Mouse (Mus musculus): ENCODE measurements around the gene Gm21994. TPM values are rescaled to one million over a fixed set of nuclear protein-coding genes. Genes with fewer than 3 reads are reported as not detected.
"Not testable (repeated sequence)": the region's sequence is repeated elsewhere in the genome, so short reads cannot be mapped to it uniquely, and the experiment has no call there.

Gm21994 gene
- polyA plus RNA-seq (2015; fragmentation: Nextera tagmentation; extraction: Ambion mirVana), result 1.2 and 1.3 TPM in 2 replicates

- 67% methylated on average over 2 of the region's 2 CpGs for WGBS
Measured at GRCm38 (mm10) chr2:150255491-150255890, at the start of gene Gm21994. Gene Gm21994, minus strand, starts transcription at chr2:150255591.

GRCm38 (mm10) chr2:150299096-150299495 is 43.7 kb upstream of the Gm21994 start:
- H3K4me2 ChIP-seq (replicated peaks; ENCODE audit: low read depth), result no peak overlapping the region
- 22% methylated on average over 1 of the region's 1 CpGs for WGBS

More at GRCm38 (mm10) chr2:150255491-150255890, at the start of gene Gm21994:
- H3K4me3 ChIP-seq (ENCODE audit: low read depth, low read length); H3K4me1 ChIP-seq (replicated peaks; ENCODE audit: control insufficient read depth, insufficient read depth, low read length); H3K9ac ChIP-seq (ENCODE audit: low read depth, low read length); H3K27me3 ChIP-seq (replicated peaks; ENCODE audit: control insufficient read depth, insufficient read depth, low read length); ATAC-seq; H3K9me3 ChIP-seq (ENCODE audit: control insufficient read depth); H3K36me3 ChIP-seq (ENCODE audit: control insufficient read depth, insufficient read depth); H3K27ac ChIP-seq (ENCODE audit: low read depth, low read length); H3K4me2 ChIP-seq (replicated peaks; ENCODE audit: low read depth): not testable (repeated sequence)

GRCm38 (mm10) chr2:150293669-150294068 is 38.3 kb upstream of the Gm21994 start:
- Histone ChIP-seq H3K4me1 (replicated peaks; ENCODE audit: control insufficient read depth, insufficient read depth, low read length) (no peaks in the 10 kb centered on the region), H3K9ac (ENCODE audit: low read depth, low read length) (no peak overlapping the region), H3K27me3 (replicated peaks; ENCODE audit: control insufficient read depth, insufficient read depth, low read length) (no peaks in the 10 kb centered on the region), H3K9me3 (ENCODE audit: control insufficient read depth) (no peaks in the 10 kb centered on the region), H3K4me2 (replicated peaks; ENCODE audit: low read depth) (no peak overlapping the region), H3K27ac (ENCODE audit: low read depth, low read length) (no peak overlapping the region), H3K4me3 (ENCODE audit: low read depth, low read length) (no peak overlapping the region), H3K36me3 (ENCODE audit: control insufficient read depth, insufficient read depth) (no peaks in the 10 kb centered on the region)
- no peak for ATAC-seq
- 61% methylated on average over 6 of the region's 6 CpGs for WGBS
- no peak for TF ChIP-seq CTCF (IDR thresholded peaks at IDR 0.05; ENCODE audit: low read depth)

More at GRCm38 (mm10) chr2:150299096-150299495, 43.7 kb upstream of the Gm21994 start:
- no peaks in the 10 kb centered on the region for H3K4me1 ChIP-seq (replicated peaks; ENCODE audit: control insufficient read depth, insufficient read depth, low read length)
- H3K9me3 ChIP-seq (ENCODE audit: control insufficient read depth), result no peaks in the 10 kb centered on the region
- no peak for TF ChIP-seq CTCF (IDR thresholded peaks at IDR 0.05; ENCODE audit: low read depth)
- no peak overlapping the region for H3K27ac ChIP-seq (ENCODE audit: low read depth, low read length)
- no peaks in the 10 kb centered on the region for H3K36me3 ChIP-seq (ENCODE audit: control insufficient read depth, insufficient read depth)
- no peak overlapping the region for H3K4me3 ChIP-seq (ENCODE audit: low read depth, low read length)
- no peak overlapping the region for H3K9ac ChIP-seq (ENCODE audit: low read depth, low read length)
- H3K27me3 ChIP-seq (replicated peaks; ENCODE audit: control insufficient read depth, insufficient read depth, low read length), result no peaks in the 10 kb centered on the region
- no peak for ATAC-seq

DNA sequence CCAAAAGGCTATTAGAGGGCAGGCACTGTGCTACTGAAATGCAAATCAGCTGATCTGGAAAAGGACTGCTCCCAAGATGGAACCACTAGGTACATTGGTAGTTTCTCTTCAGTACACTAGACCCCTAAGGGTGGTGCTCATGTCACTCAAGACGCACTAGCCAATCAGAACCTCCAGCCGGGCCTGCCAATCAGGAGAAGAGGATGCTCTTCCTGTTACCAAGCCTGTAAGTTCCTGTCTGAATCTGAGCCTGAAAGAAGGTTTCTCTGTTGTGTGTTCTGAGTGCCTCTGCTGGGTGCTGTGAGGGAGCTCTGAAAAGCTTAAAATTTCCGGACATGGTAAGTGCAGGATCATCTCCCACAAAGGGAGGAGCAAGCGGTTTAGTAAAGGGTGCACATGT is 1.9 kb upstream of the Gm21994 start, which contains the start of gene Gm14124:
Gm14124 (plus strand) TSS at position 227 of the 400 bp plus-strand sequence.
- H3K27ac ChIP-seq (ENCODE audit: low read depth, low read length); H3K9me3 ChIP-seq (ENCODE audit: control insufficient read depth); H3K4me2 ChIP-seq (replicated peaks; ENCODE audit: low read depth); H3K27me3 ChIP-seq (replicated peaks; ENCODE audit: control insufficient read depth, insufficient read depth, low read length); H3K4me3 ChIP-seq (ENCODE audit: low read depth, low read length); ATAC-seq; H3K4me1 ChIP-seq (replicated peaks; ENCODE audit: control insufficient read depth, insufficient read depth, low read length); H3K36me3 ChIP-seq (ENCODE audit: control insufficient read depth, insufficient read depth); H3K9ac ChIP-seq (ENCODE audit: low read depth, low read length): not testable (repeated sequence)
- 87% methylated on average over 4 of the region's 4 CpGs for WGBS

- H3K9ac ChIP-seq (ENCODE audit: low read depth, low read length); H3K4me3 ChIP-seq (ENCODE audit: low read depth, low read length); ATAC-seq; H3K27ac ChIP-seq (ENCODE audit: low read depth, low read length); H3K4me2 ChIP-seq (replicated peaks; ENCODE audit: low read depth); H3K9me3 ChIP-seq (ENCODE audit: control insufficient read depth); H3K36me3 ChIP-seq (ENCODE audit: control insufficient read depth, insufficient read depth); H3K27me3 ChIP-seq (replicated peaks; ENCODE audit: control insufficient read depth, insufficient read depth, low read length); H3K4me1 ChIP-seq (replicated peaks; ENCODE audit: control insufficient read depth, insufficient read depth, low read length): not testable (repeated sequence)
- WGBS, result 74% methylated on average over 2 of the region's 2 CpGs
Measured at GRCm38 (mm10) chr2:150256861-150257260, 1.5 kb upstream of the Gm21994 start.

DNA sequence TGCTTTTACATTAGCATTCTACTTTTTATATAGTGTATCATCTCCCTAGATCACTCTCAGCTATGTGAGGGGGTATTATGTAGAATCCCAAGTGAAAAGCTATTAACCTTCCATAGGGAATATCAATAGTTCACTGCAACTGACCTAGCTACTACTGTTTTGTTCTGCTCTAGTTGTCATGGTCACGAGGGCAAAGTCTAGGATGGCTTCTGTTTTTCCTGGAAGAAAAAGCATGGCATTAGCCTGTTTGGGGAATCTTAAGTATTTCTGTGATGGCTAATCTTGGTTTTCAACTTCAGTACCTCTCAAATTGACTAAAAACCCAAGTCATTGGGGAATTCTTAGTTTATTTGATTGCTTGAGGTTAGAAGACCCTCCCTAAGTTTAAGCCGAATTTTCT is 12.2 kb downstream of the Gm21994 start:
- H3K27ac ChIP-seq (ENCODE audit: low read depth, low read length), result no peak overlapping the region
- no peaks in the 10 kb centered on the region for H3K4me1 ChIP-seq (replicated peaks; ENCODE audit: control insufficient read depth, insufficient read depth, low read length)
- H3K36me3 ChIP-seq (ENCODE audit: control insufficient read depth, insufficient read depth), result 0 out of 2 replicates have a peak, but pooled peaks cover 1% of the 10 kb centered on the region
- TF ChIP-seq CTCF (IDR thresholded peaks at IDR 0.05; ENCODE audit: low read depth), result no peak
- H3K9ac ChIP-seq (ENCODE audit: low read depth, low read length), result no peak overlapping the region
- no peak overlapping the region for H3K4me2 ChIP-seq (replicated peaks; ENCODE audit: low read depth)
- no peak for ATAC-seq
- no peaks in the 10 kb centered on the region; the same call in 1 of the 2 replicates for H3K9me3 ChIP-seq (ENCODE audit: control insufficient read depth)
- no peaks in the 10 kb centered on the region for H3K27me3 ChIP-seq (replicated peaks; ENCODE audit: control insufficient read depth, insufficient read depth, low read length)
- 93% methylated on average over 2 of the region's 2 CpGs for WGBS
- H3K4me3 ChIP-seq (ENCODE audit: low read depth, low read length), result no peak overlapping the region

DNA sequence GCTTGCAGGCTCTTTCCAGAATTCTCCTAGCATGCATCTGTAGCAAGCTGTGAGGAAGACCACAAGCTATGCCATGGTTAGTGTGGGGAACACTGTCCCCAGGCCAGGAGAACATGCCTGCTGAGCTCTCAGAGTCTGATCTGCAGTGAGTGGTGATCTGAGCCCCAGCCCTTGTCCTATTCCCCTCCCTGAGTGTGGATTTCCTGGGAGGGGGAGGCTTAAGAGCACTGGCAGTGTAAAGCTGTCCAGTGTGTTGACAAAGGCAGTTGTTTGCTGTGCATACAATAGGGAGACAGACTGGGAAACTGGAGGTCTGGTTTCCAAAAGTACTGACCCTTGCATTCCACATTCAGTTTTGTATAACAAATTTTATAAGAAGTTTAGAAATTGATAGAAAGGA is 32.1 kb downstream of the Gm21994 start:
- ATAC-seq; H3K4me1 ChIP-seq (replicated peaks; ENCODE audit: control insufficient read depth, insufficient read depth, low read length); H3K9me3 ChIP-seq (ENCODE audit: control insufficient read depth); H3K27ac ChIP-seq (ENCODE audit: low read depth, low read length); H3K4me2 ChIP-seq (replicated peaks; ENCODE audit: low read depth); H3K27me3 ChIP-seq (replicated peaks; ENCODE audit: control insufficient read depth, insufficient read depth, low read length); H3K4me3 ChIP-seq (ENCODE audit: low read depth, low read length); H3K36me3 ChIP-seq (ENCODE audit: control insufficient read depth, insufficient read depth); H3K9ac ChIP-seq (ENCODE audit: low read depth, low read length): not testable (repeated sequence)

GRCm38 (mm10) chr2:150218363-150218725 is 37.0 kb downstream of the Gm21994 start:
- not testable (repeated sequence) for H3K9me3 ChIP-seq (ENCODE audit: control insufficient read depth); H3K27me3 ChIP-seq (replicated peaks; ENCODE audit: control insufficient read depth, insufficient read depth, low read length); H3K36me3 ChIP-seq (ENCODE audit: control insufficient read depth, insufficient read depth); H3K9ac ChIP-seq (ENCODE audit: low read depth, low read length); H3K27ac ChIP-seq (ENCODE audit: low read depth, low read length); ATAC-seq; H3K4me1 ChIP-seq (replicated peaks; ENCODE audit: control insufficient read depth, insufficient read depth, low read length)
- peak overlapping the region; percentile 32 for H3K4me3 ChIP-seq (ENCODE audit: low read depth, low read length)
- 0% methylated on average over 2 of the region's 4 CpGs for whole genome bisulfite sequencing
- peak overlapping the region; percentile 57 for H3K4me2 ChIP-seq (replicated peaks; ENCODE audit: low read depth)

DNA sequence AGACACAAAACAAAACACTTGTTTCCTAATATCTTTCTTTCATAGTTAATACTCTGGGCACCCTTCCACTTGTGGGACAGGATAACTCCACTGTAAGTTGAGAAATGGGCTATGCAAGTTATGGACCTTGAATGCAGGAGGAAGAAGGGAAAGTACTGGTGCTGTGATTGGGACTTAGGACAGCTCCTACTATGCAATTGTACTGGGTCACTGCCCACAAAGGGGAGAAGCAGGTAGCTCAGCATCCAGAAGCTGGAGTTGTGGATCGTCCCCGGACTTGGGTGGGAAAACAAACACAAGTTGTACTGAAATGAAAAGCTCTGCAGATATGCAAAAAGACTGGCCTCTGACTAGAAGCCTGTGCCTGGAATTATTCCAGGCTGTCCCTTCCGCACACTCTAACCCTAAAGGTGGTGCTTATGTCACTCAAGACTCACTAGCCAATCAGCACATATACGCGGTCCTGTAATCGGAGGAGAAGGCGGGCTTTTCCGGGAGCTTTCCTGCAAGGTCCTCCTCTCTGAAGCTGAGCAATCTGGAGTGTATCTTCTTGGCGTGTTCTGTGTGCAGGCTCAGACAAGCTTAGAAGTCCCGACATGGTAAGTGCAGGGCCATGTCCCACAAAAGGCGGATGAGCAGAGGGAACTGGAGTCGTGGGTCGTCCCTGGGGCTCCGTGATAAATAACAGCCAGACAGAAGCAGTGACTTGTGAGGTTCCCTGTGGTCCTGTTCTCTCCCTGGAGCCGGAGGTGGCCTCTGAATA is 37.6 kb downstream of the Gm21994 start, which contains the start of gene Zfp937:
Zfp937 (plus strand) TSS at position 474 of the 763 bp plus-strand sequence.
- H3K4me1 ChIP-seq (replicated peaks; ENCODE audit: control insufficient read depth, insufficient read depth, low read length); H3K36me3 ChIP-seq (ENCODE audit: control insufficient read depth, insufficient read depth); H3K27me3 ChIP-seq (replicated peaks; ENCODE audit: control insufficient read depth, insufficient read depth, low read length); H3K27ac ChIP-seq (ENCODE audit: low read depth, low read length); H3K9me3 ChIP-seq (ENCODE audit: control insufficient read depth); H3K9ac ChIP-seq (ENCODE audit: low read depth, low read length): not testable (repeated sequence)
- Histone ChIP-seq H3K4me2 (replicated peaks; ENCODE audit: low read depth) (peak within 1 kb of the TSS; percentile 57), H3K4me3 (ENCODE audit: low read depth, low read length) (peak within 1 kb of the TSS; percentile 32)
- whole genome bisulfite sequencing, result under 1% methylated on average over 15 of the region's 15 CpGs
- ATAC-seq, result peak; percentile 99
